Mouse (Mus musculus) monocyte, adult 5-6 weeks (primary cell): ENCODE results near the gene Ext2. TPM values are rescaled to one million over a fixed set of nuclear protein-coding genes. Genes with fewer than 3 reads are reported as not detected.

Source experiments
- ATAC-seq: fragments of 153-309, 156-312 bp; replicated peaks from 2 replicates; pipeline ENCODE4 v1.8.0; 2017; ENCODE audit warnings: mild to moderate bottlenecking; ENCODE audit not compliant: low TSS enrichment, insufficient number of reproducible peaks, severe bottlenecking, poor library complexity, low FRiP score
- total RNA-seq: library from RNA; stranded (forward); fragments of 200-1000, 200-491, 200-594 nt; gene quantifications from 3 replicates; pipeline ENCODE4 v1.2.3, GENCODE M21; 2017

Gene Ext2
- total RNA-seq, 1 experiment from 2014 or later: 10.4 TPM

DNA sequence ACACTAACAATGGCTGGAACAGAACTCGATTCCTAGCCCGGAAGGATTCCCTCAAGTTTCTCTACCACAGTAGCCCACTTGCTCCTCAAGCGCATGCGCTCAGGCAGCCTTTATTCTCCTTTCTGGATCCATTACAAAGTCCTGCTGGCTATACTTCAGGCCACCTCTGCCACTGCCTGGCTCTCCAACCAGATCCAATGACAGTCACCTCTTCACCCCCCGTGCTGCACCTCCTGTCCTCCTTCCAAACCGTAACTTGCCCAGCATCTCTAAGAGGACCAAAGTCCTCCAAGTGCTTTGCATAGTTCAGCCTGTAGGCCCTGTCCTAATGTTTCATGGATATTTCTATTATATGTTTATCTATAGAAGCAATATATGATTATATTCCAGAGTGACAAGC is 113.1 kb downstream of the Ext2 start:
- ATAC-seq: no peak

DNA sequence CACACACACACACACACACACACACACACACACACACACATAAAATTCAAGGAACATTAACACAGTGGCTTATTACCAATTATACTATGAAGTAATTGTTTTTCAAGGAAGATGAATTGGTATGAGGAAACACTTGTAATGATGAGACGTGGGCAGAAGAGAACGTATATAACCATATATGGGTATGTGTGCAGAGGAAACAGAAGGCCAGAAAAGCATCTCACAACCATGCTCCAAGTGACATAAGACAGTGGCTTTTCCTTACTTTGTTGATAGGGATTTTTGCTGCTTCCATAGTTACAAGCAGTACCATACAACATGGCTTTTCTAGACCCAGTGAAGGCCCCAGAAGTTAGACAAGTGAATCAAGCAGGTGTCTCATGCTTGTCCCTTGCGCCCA is 115.5 kb downstream of the Ext2 start:
- no peak for ATAC-seq

DNA sequence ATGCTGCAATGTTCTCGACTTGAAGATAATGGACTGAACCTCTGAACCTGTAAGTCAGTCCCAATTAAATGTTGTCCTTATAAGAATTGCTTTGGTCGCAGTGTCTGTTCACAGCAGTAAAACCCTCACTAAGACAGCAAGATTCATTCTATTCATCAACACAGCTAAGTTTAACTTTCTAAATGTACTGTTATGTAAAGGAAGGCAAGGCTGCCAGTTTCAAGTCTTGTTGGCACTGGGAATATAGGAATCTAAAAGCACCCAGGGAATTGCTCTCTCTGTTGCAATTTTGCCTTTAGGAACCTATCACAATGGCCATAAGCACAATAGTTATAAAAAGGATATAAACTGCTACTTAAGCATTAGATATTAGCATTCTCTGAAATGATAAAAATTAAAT is 116.0 kb downstream of the Ext2 start:
- ATAC-seq: no peak

DNA sequence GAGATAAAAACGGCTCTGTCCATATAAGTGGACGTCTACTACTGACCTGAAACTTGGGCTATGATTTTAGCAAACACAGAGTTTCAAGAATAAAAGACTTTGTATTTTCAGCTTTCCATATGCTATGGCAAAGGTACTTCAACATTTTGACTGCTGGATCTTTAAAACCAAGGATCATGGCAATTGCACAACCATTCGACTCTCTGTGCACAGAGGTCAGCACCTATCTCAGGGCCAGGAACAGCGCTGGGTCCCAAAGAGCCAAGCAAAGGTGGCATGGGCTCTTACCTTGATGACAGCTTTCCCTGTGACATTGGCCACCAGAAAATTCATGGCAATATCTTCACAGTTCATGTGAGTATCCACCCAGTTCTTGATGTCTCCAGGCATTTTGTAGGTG is 118.2 kb downstream of the Ext2 start:
- no peak for ATAC-seq

DNA sequence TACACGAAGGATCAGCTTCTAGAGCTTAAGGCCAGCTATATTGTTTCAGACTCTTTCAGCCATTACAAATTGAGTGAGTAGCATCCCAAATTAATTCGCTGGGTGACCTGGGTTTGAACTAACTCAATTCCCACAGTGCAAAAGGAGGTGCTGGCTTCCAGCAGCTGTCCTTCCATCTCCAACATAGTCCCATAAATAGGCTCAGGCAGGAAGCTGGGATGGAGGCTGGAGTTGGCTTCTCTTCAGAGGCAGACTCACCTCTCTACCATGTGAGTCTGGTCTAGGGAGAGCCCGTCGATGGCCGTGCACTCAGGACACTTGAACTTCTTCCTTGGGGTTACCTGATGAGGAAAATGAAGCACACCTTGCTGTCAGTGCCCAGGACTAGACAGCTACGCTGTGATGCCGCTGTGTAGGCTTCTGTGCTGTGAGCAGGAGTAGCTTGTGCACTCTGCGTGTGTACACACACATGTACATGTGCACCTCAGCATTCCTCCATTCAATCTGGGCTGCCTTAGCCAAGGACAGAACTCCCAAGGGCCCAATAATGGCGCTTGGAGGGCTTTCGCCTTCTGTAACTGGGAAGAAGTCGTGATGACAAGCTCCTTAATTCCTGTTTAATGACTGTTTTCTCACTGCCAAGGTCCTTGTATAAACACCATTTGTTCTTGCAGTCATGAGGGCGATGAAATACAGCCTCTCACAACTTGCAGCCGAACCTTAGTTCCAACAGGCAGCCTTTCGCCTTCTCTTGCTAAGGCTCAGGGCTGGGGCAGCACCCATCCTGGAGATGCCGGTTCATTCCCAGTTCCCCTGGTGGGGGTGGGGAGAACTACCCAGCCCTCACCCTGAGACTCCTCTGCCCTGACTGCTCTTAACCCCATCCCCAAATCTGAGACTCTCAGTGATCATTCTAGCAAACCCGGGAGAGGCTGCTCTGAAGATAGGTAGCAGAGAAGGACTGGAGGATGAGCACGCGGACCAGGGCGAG is 119.1 kb downstream of the Ext2 start:
- ATAC-seq: no peak

DNA sequence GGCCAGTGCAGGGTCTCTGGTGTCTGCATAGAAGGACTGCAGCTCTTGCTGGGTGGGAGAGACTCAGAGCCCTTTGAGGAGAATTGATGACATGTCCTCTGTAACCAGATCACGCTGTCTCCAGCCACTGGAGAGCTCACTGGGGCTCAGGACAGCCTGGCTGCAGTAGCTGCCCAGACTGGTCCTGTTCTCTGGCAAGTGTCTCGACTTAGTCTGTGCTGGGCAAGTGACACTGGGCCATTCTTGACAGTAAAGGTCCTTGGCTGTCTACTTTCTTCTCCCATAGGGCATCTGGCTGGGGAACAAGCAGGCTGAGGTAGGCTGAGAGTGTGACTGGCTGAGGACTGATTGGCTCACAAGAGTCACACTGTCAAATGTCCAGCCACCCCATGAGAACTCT is 123.0 kb downstream of the Ext2 start:
- ATAC-seq: no peak

DNA sequence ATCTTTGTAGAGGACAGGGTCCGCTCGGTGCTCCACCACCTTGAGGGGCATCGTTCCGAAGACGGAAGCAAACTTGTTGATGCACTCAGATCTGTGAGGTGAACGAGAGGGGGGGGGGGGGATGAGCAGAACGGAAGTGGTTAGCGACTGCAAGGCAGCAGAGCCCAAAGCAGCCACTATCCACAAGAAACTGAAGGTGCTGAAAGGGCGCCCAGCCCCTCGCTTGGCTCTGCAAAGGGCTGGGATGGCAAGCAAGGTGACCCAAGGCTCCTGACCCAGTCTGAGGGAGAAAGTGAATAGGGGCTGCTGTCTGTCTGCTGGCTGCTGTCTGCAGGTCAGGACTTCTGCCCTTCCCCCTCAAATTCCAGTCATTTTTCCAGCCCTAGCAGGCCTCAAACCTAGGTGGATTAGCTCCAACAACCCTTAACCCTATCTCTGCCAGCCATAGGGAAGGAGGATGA is 126.2 kb downstream of the Ext2 start:
- ATAC-seq: no peak

DNA sequence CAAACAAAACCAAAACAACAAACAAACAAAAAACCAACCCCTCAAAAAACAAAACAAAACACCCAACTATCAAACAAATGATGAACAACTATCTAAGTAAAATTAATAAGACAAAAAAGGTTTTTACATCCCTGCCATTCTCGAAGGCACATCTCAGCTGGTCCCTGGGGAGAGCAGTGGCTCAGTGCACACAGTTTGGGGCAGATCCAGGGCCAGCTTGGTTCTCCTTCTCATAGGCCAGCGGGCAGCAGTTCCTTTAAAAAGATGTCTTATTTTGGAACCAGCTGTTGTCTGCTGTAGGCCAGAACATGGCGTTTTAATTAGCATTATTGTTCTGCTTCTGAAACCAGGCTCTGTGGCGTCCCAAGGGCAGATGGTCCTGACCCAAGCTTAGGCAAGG is 129.3 kb downstream of the Ext2 start:
- no peak for ATAC-seq

DNA sequence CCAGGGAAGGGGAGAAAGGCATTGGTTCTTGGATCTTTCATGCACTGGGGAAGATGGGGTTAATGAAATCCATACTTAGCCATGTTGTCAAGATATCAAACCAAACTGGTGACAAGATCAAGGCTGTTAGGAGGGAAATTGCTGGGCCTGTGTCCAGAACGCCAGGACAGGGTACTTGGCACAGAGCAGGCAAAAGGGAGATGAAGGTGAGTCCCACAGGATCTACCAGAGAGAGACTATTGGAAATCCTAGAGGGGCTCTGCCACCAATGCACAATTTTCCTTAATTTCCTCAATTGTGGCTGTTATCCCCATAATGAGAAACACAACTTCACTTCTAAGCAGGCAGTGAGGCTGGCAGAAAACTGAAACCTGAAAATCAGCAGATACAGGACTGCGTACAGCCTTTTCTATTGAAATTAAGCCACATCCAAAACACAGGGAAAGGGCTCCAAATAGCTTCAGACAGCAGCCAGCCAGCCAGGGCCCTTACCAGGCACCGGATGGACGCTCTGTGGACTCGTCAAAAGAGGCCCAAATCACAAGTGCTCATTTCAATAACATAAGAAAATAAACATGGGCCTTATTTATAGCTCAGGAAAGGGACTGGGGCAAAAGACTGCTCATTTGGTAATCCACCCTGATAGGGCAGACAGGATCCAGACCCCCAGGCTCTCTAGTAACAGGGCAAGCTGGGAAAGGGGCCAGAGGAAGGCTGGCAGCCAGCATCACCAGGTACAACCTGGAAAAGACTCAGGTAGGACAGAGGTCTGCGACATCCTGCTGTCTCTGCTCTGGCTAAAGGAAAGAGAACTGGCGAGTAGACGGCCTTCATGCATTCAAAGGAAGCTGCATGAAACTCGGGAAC is 132.1 kb downstream of the Ext2 start:
- no peak for ATAC-seq

DNA sequence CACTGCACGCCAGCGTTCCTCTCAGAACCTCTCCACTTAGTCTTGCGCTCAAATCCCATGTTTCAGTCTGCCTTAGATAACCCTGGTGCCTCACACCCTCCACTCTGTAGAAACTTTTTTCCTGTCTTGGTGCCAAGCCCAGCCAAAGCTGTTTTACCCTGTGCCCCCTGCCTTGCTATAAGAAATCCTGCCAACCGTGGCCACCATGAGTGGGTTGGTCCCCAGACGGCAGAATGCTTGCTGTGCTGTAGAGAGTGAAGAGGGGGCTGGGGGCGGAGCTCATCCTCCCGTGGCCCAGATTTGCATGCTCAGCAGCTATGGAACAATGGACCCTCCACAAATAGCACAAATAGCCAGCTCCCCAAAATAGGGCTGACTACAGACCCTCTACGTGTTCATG is 138.7 kb downstream of the Ext2 start:
- ATAC-seq: no peak

DNA sequence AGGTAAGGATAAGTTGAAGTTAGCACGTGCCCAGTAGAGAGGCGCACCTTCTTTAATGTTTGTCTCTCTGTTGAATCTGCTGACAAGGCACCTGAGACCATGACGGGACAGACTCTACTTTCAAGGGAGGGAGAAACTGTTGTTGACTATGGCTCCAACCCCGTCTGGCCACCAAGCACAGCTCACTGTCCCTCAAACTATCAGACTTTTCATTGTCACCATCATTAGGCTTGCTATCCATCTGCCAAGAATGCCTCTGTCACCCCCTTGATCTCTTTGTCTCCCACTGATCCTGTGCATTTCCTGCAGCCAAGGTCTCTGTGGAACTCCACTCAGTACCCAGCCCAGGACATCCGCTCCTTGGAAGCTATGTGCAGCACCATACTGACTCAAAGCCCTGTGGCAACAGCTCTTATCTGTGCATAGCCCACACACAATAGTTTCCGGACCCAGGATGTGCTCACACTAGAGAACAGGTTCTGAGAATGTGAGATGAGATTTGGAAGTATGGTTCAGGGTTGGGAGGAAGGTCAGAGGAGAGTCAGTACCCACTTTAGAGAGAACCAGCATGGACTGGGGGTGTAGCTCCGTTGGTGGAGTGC is 139.7 kb downstream of the Ext2 start:
- no peak for ATAC-seq

DNA sequence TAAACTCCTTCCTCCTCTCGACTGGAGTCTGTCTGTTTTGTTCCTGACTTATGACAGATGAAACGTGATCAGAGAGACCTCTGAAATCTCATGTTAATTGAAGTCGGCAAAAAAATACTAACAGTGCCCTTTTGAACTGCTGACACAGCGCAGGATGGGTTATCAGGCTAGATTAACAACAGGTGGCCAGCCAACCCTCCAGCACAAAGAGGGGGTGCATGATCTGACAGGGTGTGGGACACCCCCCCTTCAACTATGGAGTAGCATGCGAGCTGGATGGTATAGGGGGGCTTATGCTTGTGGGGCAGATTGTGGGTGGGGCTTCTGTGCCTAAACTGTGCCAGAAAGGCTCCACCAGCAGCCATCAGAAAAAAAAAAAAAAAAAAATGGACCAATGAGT is 141.0 kb downstream of the Ext2 start:
- ATAC-seq: no peak

DNA sequence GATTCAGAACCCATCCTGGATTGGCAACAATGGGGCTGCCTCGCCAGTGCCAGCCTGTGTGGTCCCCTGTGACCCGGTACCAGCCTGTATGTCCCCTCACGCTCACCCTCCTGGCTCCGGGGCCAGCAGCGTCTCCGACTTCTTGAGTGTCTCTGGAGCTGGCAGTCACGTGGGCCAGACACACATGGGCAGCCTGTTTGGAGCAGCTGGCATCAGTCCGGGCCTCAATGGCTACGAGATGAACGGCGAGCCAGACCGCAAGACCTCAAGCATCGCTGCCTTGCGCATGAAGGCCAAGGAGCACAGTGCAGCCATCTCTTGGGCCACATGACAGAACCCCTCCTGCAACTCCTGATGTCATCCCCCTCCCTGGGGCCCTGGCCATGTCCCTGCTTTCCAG is 145.1 kb downstream of the Ext2 start:
- ATAC-seq: no peak

DNA sequence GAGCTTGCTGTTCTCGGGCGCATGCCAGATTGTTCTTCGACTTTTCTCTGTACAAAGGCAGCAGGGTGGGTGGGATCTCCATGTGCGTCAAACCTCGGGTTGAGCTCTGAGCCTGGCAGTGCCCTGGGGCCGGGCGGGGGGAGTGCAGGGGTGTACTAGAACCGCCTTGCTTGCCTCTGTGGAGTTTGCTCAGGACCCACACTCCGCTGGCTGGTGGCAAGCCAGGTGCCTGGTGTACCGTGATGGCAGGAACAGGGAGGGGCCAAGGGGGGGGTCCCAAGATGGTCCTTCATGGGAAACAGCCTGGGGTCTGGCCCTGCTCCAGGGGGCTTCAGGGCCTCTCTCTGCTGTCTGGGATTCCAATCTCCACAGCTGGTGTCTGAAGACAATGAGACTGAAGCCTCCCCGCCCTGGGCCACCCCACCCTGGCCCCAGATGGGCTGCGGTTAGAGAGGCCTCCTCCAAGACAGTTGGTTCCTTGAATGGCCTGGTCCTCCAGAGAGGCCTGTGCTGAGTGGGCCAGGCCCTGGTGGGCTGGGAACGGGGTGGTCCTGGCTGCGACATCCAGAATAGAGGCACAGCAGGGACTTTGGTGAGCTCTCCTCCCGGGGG is 150.7 kb downstream of the Ext2 start:
- ATAC-seq: no peak

DNA sequence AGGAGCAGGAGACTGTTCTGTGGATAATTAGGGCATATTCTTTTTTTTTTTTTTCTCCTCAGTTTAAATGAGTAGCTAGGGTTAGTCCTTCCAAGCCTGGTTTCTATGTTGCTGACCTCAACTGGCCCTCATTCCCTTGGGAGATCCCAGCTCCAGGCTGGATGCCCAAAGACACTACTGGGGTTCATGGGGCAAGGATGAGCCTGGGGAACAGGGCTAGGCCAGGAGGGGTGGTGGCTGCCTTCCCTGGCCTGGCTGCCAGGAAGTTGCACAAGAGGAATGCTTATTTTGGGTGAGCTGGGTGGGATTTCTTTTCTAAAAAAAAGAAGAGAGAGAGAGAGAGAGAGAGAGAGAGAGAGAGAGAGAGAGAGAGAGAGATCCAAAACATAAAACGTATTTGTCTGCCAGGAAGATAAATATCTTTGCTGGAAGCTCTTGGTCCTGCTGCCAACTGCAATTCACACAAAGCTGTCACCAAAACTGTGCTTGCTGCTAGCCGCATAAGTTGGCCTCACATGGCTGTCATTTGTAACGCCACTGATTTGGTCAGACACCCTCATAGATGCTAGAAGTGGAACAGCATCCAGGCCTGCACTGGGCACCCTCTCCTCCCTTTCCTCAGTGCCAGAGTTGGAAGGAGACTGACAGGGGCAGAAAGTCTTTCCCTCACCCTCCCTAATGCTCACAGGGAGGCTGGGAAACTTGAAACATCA is 156.1 kb downstream of the Ext2 start:
- no peak for ATAC-seq

DNA sequence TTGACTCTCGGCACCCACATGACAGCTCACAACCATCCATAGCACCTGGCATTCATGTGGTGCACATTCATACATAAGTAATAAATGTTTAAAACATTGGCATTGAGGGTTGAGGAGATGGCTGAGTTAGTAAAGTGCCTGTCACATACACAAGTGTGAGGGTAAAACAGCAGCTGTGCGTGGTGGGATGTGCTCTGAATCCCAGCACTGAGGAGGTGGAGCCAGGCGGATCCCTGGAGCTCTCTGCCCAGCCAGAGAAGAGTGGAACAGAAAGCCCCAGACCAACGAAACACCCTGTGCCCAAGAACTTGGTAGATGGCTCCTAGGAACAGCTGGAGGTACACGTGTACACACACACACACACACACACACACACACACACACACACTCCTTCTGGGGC is 156.9 kb downstream of the Ext2 start:
- no peak for ATAC-seq

DNA sequence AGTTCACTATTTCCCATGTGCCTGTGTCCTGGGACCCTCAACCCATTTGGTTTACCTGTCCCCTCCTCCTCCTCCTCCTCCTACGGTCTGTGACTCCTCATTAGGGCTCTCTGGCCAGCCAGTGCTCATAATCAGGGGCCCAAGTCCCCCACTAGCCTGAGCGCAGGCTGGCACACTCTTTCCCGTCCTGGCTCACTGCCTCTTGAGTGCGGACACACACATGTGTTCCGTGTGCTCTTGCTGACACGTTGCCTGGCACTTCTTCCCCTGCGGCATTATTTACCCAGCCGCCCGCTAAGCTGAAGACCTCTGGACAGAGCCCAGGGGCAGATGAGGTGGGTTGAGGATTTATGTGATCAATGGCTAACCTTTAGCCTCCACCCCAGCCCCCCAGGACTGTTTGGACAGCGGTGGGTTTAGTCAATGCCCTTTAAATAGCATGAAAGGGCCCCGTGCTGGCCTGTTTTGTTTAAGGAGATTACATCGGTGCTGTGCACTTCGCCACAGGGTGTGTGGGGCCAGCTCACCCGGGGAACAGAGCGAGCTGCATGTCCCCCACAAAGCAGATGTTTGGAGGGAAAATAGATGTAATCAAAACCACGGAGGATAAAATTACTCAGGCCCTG is 160.0 kb downstream of the Ext2 start:
- no peak for ATAC-seq

DNA sequence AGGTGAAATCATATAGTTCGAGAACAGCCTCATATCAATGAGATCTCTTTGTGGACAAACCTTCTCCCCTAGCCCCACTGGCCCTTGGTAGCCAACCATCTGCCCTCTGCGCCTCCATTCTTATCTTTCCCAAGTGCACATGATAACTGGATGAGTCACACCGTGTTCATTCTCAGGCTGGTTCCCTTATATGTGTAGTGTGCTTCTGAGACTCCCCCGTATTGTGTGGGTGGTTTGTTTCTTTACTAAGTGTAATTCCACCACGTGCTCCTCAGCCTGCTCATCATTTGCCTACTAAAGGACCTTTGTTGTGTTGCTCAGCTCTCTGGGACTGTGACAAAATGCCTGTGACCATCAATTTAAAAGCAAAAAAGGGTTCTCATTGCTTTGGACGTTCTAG is 161.3 kb downstream of the Ext2 start:
- no peak for ATAC-seq
